24 mouse cellular contexts compared by ENCODE assay signal in the genomic region with DNA sequence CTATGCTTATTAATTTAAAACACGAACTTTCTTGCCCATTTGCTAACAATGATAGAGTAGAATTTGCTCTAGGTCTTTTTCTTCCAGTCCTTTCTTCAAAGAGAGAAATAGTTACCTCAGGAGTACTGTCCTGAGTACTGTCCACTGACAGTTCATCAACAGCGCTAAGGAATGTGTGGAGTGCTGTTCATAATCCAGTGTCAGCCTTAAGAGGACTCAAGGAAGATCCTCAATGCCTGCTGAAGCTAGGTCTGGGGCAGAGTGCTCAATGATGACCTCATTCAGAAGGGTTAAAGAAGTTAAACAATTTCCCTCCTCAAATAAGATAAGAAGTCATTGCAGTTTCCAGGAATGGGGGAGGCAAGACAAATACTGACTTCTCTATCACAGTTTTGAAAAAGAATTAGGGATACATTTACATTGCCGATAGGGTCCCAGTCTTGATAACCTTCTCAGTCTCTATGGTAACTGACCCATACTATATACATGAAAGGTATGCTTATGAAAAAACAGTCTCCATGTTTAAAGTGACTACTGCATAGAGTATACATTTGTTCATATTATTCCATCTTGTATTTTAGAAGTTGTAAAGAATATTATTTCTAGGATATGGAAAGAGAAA.
"Had no signal": no experiment of that assay in that cellular context is flagged by ENCODE, and none has a peak within 500 bp of the region (broad histone marks: within the 10 kb centered on the region; RNA-seq: fewer than 3 reads in every experiment).

No protein-coding gene starts in this region.

- H3K4me3 ChIP-seq: heart, adult 2 months; heart, embryonic 13.5 days; heart, embryonic 15.5 days; hindbrain, embryonic 13.5 days; hindbrain, embryonic 15.5 days; kidney, embryonic 15.5 days; limb, embryonic 13.5 days; limb, embryonic 15.5 days had no signal

- H3K4me2 ChIP-seq: heart, embryonic 13.5 days; heart, embryonic 15.5 days; hindbrain, embryonic 13.5 days; hindbrain, embryonic 15.5 days; kidney, embryonic 15.5 days; limb, embryonic 13.5 days; limb, embryonic 15.5 days had no signal

- H3K27ac ChIP-seq: heart, adult 2 months; heart, embryonic 13.5 days; heart, embryonic 15.5 days; hindbrain, embryonic 13.5 days; hindbrain, embryonic 15.5 days; hindbrain, postnatal 0 days; kidney, embryonic 15.5 days; kidney, postnatal 0 days; limb, embryonic 13.5 days; limb, embryonic 15.5 days had no signal

- H3K9me3 ChIP-seq: heart, embryonic 13.5 days; heart, embryonic 15.5 days; hindbrain, embryonic 13.5 days; hindbrain, embryonic 15.5 days; kidney, embryonic 15.5 days; limb, embryonic 13.5 days; limb, embryonic 15.5 days had no signal

- ATAC-seq: hindbrain, postnatal 0 days; intestine, embryonic 16.5 days had no signal

- H3K27me3 ChIP-seq: heart, embryonic 13.5 days; heart, embryonic 15.5 days; hindbrain, embryonic 13.5 days; hindbrain, embryonic 15.5 days; kidney, embryonic 15.5 days; limb, embryonic 13.5 days; limb, embryonic 15.5 days had no signal

- H3K4me1 ChIP-seq: heart, embryonic 15.5 days; hindbrain, embryonic 13.5 days; hindbrain, embryonic 15.5 days; kidney, embryonic 15.5 days; limb, embryonic 13.5 days; limb, embryonic 15.5 days had no signal

- H3K9ac ChIP-seq: heart, embryonic 13.5 days; heart, embryonic 15.5 days; hindbrain, embryonic 13.5 days; hindbrain, embryonic 15.5 days; kidney, embryonic 15.5 days; limb, embryonic 13.5 days; limb, embryonic 15.5 days had no signal

- H3K36me3 ChIP-seq: heart, embryonic 13.5 days; heart, embryonic 15.5 days; hindbrain, embryonic 13.5 days; hindbrain, embryonic 15.5 days; kidney, embryonic 15.5 days; limb, embryonic 13.5 days; limb, embryonic 15.5 days had no signal

- DNase-seq: gastrocnemius, postnatal 14 days; gastrocnemius, postnatal 36 days; heart, adult 11 months; heart, adult 2 months; heart, postnatal 14 days; heart, postnatal 36 days; kidney, adult 11 months; kidney, adult 2 months; kidney, adult 9 months; kidney, postnatal 14 days; kidney, postnatal 36 days; layer of hippocampus, adult 9-11 months; layer of hippocampus, postnatal 36 days; left cerebral cortex, postnatal 4 days had no signal
